Mouse (Mus musculus) neural tube, embryonic 15.5 days (tissue): ENCODE measurements around the gene Tmem247. TPM values are rescaled to one million over a fixed set of nuclear protein-coding genes. Genes with fewer than 3 reads are reported as not detected.

Source experiments
- ATAC-seq: fragments of 200-750 bp; cut with Nextera tagmentation; 2 replicates; pipeline ENCODE4 v1.8.0; 2017; ENCODE audit warnings: mild to moderate bottlenecking, moderate TSS enrichment, moderate library complexity; ENCODE audit not compliant: low FRiP score
- H3K27ac ChIP-seq: fragments of 300-500 bp; sonication (generic); replicated peaks from 2 replicates; pipeline ENCODE4 v1.5.1; 2015; ENCODE audit warnings: mild to moderate bottlenecking, inconsistent platforms
- H3K27me3 ChIP-seq: fragments of 300-500 bp; sonication (generic); replicated peaks from 2 replicates; pipeline ENCODE4 v1.6.1; 2015; ENCODE audit warnings: inconsistent platforms
- H3K36me3 ChIP-seq: fragments of 300-500 bp; sonication (generic); 2 replicates; pipeline ENCODE4 v1.6.1; 2015; ENCODE audit warnings: inconsistent platforms
- H3K4me1 ChIP-seq: fragments of 300-500 bp; sonication (generic); 2 replicates; pipeline ENCODE4 v1.6.1; 2015; ENCODE audit warnings: inconsistent platforms
- H3K4me2 ChIP-seq: fragments of 300-500 bp; sonication (generic); 2 replicates; pipeline ENCODE4 v1.6.1; 2015; ENCODE audit warnings: inconsistent platforms, mild to moderate bottlenecking, moderate library complexity
- H3K4me3 ChIP-seq: fragments of 300-500 bp; sonication (generic); replicated peaks from 2 replicates; pipeline ENCODE4 v1.5.1; 2015; ENCODE audit warnings: mild to moderate bottlenecking, inconsistent platforms
- H3K9ac ChIP-seq: fragments of 300-500 bp; sonication (generic); replicated peaks from 2 replicates; pipeline ENCODE4 v1.6.1; 2015; ENCODE audit warnings: mild to moderate bottlenecking, inconsistent platforms
- H3K9me3 ChIP-seq: fragments of 300-500 bp; sonication (generic); replicated peaks from 2 replicates; pipeline ENCODE4 v1.6.1; 2016; ENCODE audit warnings: inconsistent platforms
- WGBS: fragments of 180-500 bp; shearing (Covaris S2); methylation state at CpG from one replicate; pipeline ENCODE4 v1.1.7; 2015; ENCODE audit warnings: mixed read lengths; 5-methylcytosine and 5-hydroxymethylcytosine counted together
- polyA plus RNA-seq: library from polyadenylated mRNA; unstranded; fragments of >200 nt; fragmentation: Nextera tagmentation; extraction: Ambion mirVana; gene quantifications from 2 replicates; pipeline ENCODE4 v1.2.1, GENCODE M21; 2015

The Tmem247 gene
- polyA plus RNA-seq = not detected in 2 replicates

DNA sequence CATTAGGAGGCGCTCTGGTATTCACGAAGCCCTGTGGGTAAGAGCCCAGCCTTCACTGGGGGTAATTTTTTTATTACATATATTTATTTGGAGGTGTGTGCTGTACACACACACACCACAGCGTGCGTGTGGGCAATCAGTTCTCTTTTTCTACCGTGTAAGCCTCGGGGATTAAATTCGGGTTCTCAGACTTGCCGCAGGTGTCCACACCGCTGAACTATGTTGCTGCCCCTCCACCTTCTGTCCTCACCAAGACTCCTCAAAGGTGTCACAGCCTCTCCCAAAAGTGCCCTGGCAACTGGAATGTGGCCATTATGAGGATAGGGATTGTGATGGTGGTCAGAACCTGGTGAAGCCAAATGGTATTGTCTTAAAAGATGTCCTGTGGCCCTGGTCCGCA, at the start of gene Tmem247:
Gene Tmem247, plus strand, starts transcription at position 301 of the 400 bp plus-strand sequence.
- Histone ChIP-seq H3K27me3 (no peaks in the 10 kb centered on the region), H3K9ac (no peak within 1 kb of the TSS), H3K27ac (no peak within 1 kb of the TSS), H3K4me2 (no peak within 1 kb of the TSS), H3K36me3 (no peaks in the 10 kb centered on the region), H3K4me3 (no peak within 1 kb of the TSS), H3K4me1 (no peaks in the 10 kb centered on the region), H3K9me3 (no peaks in the 10 kb centered on the region)
- ATAC-seq = no peak
- 89% methylated on average over 10 of the region's 10 CpGs for WGBS

DNA sequence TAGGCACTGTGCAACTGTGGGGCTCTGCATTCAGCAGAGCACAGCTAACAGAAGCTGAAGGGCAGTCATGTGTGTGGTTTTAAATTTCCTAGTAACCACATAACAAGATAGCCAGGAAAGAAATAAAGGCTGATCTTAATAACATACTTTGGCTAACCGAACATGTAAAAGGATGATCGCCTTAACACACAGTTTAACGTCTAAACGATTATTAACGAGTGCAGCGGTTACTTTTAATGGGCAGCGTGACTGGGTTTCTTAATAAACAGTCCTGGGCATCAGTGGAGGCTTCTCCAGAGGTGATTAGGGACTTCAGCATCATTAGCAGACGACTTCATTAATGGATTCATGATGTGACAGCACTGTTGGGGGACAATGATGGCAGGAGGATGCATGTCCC, 46.6 kb upstream of the Tmem247 start:
- Histone ChIP-seq H3K36me3 (no peaks in the 10 kb centered on the region), H3K4me1 (no peaks in the 10 kb centered on the region), H3K9ac (no peak overlapping the region), H3K27ac (no peak overlapping the region), H3K4me2 (no peak overlapping the region), H3K4me3 (no peak overlapping the region), H3K27me3 (no peaks in the 10 kb centered on the region), H3K9me3 (no peaks in the 10 kb centered on the region)
- WGBS = 60% methylated on average over 8 of the region's 8 CpGs
- ATAC-seq = no peak

DNA sequence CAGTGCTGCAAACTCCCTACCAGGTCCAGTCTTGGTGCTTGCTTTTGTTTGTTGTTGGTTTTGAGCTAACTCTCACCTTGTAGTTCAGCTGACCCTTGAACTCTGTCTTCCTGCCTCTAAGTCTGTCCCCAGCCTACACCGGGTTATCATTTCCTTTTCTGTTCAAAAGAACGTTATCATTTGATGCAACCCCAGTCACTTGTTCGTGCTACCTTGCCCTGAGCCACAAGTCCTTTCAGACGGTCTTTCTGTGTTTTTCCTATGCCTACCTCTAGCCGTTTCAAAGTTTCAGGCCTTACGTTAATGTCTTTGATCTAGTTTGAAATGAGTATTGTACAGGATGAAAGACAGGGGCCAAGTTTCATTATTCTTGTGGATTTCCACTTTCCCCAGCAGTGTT, 44.5 kb upstream of the Tmem247 start:
- Histone ChIP-seq H3K4me2 (no peak overlapping the region), H3K9me3 (no peaks in the 10 kb centered on the region), H3K27ac (no peak overlapping the region), H3K36me3 (no peaks in the 10 kb centered on the region), H3K4me1 (no peaks in the 10 kb centered on the region), H3K27me3 (no peaks in the 10 kb centered on the region), H3K4me3 (no peak overlapping the region), H3K9ac (no peak overlapping the region)
- ATAC-seq = no peak
- WGBS = 88% methylated on average over 6 of the region's 6 CpGs

DNA sequence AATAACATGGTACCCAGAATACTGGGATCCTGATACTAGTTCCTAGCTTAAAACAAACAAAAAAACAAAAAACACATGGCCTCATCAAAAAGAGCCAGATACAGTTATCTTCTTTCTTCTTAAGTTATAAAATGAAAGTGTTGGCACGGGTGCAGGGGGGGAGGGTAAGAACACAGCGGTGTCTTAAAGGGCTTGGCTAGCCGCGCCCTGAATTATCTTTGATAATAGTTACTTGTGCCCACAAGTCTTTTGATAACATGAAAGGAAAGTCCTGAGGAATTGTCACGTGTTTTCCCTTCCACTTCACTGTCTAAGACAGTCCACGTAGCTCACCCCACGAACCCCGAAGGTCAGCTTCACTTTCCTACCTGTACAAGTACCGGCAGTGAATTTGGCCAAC, 40.2 kb upstream of the Tmem247 start:
- Histone ChIP-seq H3K9ac (no peak overlapping the region), H3K27me3 (no peaks in the 10 kb centered on the region), H3K4me3 (no peak overlapping the region), H3K27ac (no peak overlapping the region), H3K4me2 (no peak overlapping the region), H3K9me3 (no peaks in the 10 kb centered on the region), H3K36me3 (no peaks in the 10 kb centered on the region), H3K4me1 (0 out of 2 replicates have a peak, but pooled peaks cover 5% of the 10 kb centered on the region)
- 94% methylated on average over 9 of the region's 9 CpGs for WGBS
- ATAC-seq = no peak

DNA sequence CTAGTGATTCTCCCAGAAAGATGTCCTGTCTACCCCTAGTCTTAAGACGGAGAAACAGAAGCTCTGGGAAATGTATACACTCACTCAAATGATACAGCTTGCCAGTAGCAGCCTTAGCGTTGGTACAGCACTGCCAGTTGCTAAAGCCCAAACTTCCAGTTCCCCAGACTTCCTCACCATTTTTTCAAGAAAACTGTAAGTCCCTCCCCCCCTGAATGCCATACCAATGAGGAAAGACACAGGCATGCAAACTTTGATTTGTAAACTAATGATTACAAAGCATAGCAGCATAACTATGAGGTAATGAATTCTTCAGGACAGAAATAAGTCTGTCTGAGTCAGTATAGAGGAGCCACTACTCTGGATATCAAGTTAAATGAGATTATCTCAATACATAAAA, 39.4 kb upstream of the Tmem247 start:
- 87% methylated on average over 2 of the region's 2 CpGs for WGBS

DNA sequence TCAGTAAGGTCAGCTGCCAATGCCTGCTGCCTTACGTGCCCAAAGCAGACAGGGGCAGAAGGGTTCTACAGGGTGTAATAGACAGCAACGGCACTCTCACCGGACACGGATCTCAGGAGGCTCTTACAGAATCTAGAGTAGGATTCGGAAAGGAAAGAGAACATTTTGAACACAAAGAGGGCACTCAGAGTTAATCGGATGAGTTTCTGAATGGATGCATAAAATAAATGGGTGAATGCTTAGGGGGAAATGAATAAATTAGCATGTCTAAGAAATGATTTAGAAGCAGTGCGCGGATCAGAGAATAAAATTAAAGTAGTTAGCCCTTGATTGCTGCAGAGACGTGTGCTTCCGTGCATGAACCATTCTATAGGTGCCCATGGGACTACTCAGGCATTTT, 37.1 kb upstream of the Tmem247 start:
- no peak for ATAC-seq
- Histone ChIP-seq H3K4me1 (0 out of 2 replicates have a peak, but pooled peaks cover 5% of the 10 kb centered on the region), H3K4me3 (no peak overlapping the region), H3K4me2 (no peak overlapping the region), H3K36me3 (no peaks in the 10 kb centered on the region), H3K27me3 (no peaks in the 10 kb centered on the region), H3K27ac (no peak overlapping the region), H3K9me3 (no peaks in the 10 kb centered on the region), H3K9ac (no peak overlapping the region)
- WGBS = 30% methylated on average over 10 of the region's 10 CpGs

More for the DNA sequence above, 39.4 kb upstream of the Tmem247 start:
- no peak overlapping the region for H3K27ac ChIP-seq
- no peaks in the 10 kb centered on the region for H3K36me3 ChIP-seq
- no peak for ATAC-seq
- H3K4me1 ChIP-seq = 0 out of 2 replicates have a peak, but pooled peaks cover 5% of the 10 kb centered on the region
- no peak overlapping the region for H3K4me2 ChIP-seq
- H3K27me3 ChIP-seq = no peaks in the 10 kb centered on the region
- no peak overlapping the region for H3K4me3 ChIP-seq
- no peaks in the 10 kb centered on the region for H3K9me3 ChIP-seq
- no peak overlapping the region for H3K9ac ChIP-seq

DNA sequence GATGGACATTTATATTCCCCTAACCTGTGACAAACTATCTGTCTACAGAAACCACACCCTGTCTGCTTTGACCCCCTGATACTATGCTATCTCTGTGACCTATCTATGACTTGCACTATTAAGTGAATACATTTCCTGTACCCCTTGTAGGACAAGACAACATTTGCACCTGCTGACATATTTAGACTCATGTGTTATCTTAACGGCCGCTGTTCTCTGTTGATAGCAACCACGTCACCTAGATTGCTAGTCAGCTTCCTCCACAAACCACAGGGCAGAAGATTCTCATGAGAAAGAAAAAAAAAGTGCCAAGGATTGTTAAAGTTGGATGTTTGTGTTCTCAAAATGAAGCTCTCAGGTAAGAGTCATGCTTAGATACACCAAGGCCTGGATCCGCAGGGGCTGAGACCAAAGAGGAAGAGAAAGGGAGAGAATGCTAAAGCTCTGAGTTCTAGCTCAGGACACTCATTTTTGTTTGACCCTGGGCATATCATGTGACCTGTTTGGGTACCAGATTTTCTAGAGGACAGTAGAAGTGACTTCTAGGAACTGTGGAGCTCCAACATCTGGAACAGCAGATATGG, 36.6 kb upstream of the Tmem247 start:
- 81% methylated on average over 4 of the region's 4 CpGs for WGBS
- Histone ChIP-seq H3K4me2 (no peak overlapping the region), H3K27me3 (no peaks in the 10 kb centered on the region), H3K9ac (no peak overlapping the region), H3K27ac (no peak overlapping the region), H3K4me1 (0 out of 2 replicates have a peak, but pooled peaks cover 5% of the 10 kb centered on the region), H3K4me3 (no peak overlapping the region), H3K36me3 (no peaks in the 10 kb centered on the region), H3K9me3 (no peaks in the 10 kb centered on the region)
- no peak for ATAC-seq

DNA sequence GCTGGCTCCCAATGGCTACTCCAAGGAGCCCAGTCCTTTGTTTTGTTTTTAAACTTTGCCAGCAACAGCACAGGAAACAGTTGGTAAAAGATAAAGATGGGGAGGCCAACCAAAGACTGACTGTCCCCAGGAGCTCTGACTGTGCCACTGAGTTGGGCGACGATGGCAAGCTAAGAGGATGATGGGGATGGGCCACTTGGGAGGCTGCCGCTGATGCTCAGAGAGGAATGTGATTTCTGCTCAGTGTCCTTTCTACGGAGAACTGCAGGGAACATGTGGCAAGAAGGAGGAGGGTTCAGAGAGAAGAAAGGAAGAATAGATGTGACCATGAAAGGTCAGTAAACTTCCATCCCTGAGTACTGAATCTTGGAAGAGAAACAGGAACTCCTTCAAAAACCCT, 22.0 kb upstream of the Tmem247 start:
- ATAC-seq = no peak
- WGBS = 81% methylated on average over 4 of the region's 4 CpGs

DNA sequence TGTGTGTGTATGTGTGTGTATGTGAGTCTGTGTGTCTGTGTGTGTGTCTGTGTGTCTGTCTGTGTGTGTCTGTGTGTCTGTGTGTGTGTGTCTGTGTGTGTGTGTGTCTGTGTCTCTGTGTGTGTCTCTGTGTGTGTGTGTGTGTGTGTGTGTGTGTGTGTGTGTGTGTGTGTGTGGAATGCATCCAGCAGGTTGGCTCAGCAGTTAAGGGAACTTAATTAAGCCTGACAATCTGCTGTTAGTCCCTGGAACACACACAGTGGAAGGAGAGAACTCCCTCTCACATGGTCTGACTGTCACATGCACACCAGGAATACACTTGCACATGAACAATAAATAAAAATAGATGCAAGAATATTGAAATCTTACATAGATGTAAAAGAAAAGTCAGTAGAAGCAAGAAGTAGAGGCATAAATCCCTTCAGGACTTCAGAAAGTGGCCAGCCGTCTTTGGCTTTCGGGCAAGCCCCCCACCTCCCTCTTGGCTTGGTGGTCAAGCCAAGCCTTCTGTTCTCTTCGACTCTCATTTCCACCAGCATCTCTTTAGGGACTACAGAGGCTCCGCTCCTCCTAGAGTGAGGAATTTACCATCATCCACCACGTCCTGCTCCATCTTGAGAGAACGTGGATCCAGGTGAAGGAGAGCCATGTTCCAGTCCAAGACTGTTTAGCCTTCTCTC, 19.5 kb upstream of the Tmem247 start:
- Histone ChIP-seq H3K4me3 (no peak overlapping the region), H3K4me1 (no peaks in the 10 kb centered on the region), H3K27ac (no peak overlapping the region), H3K9ac (no peak overlapping the region), H3K36me3 (no peaks in the 10 kb centered on the region), H3K4me2 (no peak overlapping the region), H3K9me3 (no peaks in the 10 kb centered on the region), H3K27me3 (no peaks in the 10 kb centered on the region)
- no peak for ATAC-seq
- WGBS = 94% methylated on average over 6 of the region's 6 CpGs

More for the DNA sequence above, 22.0 kb upstream of the Tmem247 start:
- no peak overlapping the region for H3K27ac ChIP-seq
- no peaks in the 10 kb centered on the region for H3K27me3 ChIP-seq
- H3K4me1 ChIP-seq = no peaks in the 10 kb centered on the region
- no peaks in the 10 kb centered on the region for H3K36me3 ChIP-seq
- H3K9ac ChIP-seq = no peak overlapping the region
- no peak overlapping the region for H3K4me3 ChIP-seq
- no peak overlapping the region for H3K4me2 ChIP-seq
- H3K9me3 ChIP-seq = no peaks in the 10 kb centered on the region

DNA sequence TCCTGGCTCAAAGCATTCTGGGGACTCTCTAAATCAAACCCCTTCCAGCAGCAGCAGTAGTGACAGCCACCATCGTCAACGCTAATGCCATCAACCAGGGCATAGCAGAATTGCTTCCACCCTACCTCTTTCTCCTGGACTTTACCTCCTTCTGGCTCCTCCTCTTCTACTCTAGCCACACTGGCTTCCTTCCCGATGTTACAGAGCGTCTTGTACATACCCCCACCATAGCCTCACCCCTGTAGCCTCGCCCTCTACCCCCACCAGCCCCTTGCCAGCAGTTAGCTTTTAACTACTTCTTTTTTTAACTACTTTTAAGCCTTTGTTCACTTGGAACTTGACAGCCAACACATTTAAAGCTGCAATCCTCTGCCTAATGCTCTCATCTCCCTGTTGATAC, 17.3 kb upstream of the Tmem247 start:
- ATAC-seq = no peak
- H3K36me3 ChIP-seq = no peaks in the 10 kb centered on the region
- H3K27me3 ChIP-seq = no peaks in the 10 kb centered on the region
- no peaks in the 10 kb centered on the region for H3K9me3 ChIP-seq
- no peak overlapping the region for H3K4me3 ChIP-seq
- no peak overlapping the region for H3K27ac ChIP-seq
- H3K9ac ChIP-seq = no peak overlapping the region
- H3K4me2 ChIP-seq = no peak overlapping the region
- H3K4me1 ChIP-seq = peaks cover 12% of the 10 kb centered on the region
- WGBS = 83% methylated on average over 5 of the region's 5 CpGs

DNA sequence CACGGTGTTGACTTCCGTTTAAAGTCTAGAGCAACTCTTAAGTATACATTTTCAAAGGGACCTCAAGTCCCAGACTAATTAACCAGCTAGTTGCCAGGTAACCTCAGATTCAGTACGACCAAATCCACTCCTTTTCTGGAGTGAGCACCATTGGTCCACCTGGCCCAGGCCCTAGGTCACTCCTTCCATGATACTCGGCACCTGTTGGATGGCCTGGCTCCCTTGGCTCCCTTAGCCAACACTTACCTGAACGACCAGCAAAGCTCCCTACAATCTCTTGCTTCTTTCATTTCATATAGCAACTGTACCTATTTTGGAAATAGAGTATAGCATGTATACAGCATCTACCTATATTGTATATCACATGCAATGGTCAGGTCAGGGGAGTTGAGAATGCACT, 16.6 kb upstream of the Tmem247 start:
- Histone ChIP-seq H3K4me1 (peaks cover 20% of the 10 kb centered on the region), H3K9ac (no peak overlapping the region), H3K36me3 (no peaks in the 10 kb centered on the region), H3K27ac (no peak overlapping the region), H3K4me2 (no peak overlapping the region), H3K9me3 (no peaks in the 10 kb centered on the region), H3K27me3 (no peaks in the 10 kb centered on the region), H3K4me3 (no peak overlapping the region)
- 82% methylated on average over 5 of the region's 5 CpGs for WGBS
- no peak for ATAC-seq

DNA sequence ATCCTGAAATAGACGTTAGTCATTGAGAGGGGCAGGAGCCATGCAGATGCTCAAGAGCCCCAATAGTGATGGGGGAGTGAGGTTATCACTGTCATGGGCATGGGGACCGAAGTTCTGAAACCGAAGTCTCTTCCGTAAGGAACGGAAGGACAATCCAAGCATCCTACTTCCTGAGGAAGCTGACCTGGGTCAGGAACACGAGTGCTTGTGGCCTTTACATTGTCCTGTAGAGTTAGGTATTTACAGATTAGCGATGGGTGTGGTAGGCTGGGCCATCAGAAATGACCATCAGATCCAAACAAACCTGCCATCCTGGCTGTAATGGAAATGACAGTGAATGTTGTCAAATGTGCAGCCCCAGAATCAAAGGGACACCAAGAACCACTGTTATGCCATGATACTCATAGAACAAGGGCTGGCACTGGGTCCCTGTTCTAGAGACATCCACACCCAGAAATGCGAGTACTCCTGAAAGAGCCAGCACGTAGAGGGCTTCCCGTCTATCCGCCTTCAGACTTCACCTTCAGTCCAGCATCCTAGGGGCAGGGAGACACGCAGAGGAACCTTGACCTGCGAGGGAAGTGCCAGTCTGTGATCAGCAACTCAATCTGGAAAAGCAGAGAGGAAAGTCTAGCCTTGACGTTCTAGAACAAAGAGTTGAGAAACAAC, 14.6 kb upstream of the Tmem247 start:
- H3K36me3 ChIP-seq = no peaks in the 10 kb centered on the region
- H3K9ac ChIP-seq = no peak overlapping the region
- H3K27me3 ChIP-seq = 0 out of 2 replicates have a peak, but pooled peaks cover 7% of the 10 kb centered on the region
- H3K4me1 ChIP-seq = peaks cover 28% of the 10 kb centered on the region
- WGBS = 94% methylated on average over 14 of the region's 14 CpGs
- H3K27ac ChIP-seq = no peak overlapping the region
- no peak for ATAC-seq
- no peak overlapping the region for H3K4me2 ChIP-seq
- no peak overlapping the region for H3K4me3 ChIP-seq
- H3K9me3 ChIP-seq = no peaks in the 10 kb centered on the region
